Mouse (Mus musculus) E14TG2a.4 (cell line): ENCODE results near the gene D030056L22Rik.

ENCODE experiments used
- CTCF ChIP-seq: conservative IDR thresholded peaks from 2 replicates; pipeline ENCODE4 v1.5.1; 2014; ENCODE audit warnings: low read length
- NANOG ChIP-seq: IDR thresholded peaks from 2 replicates; pipeline ENCODE4 v1.6.1; 2014; ENCODE audit warnings: borderline replicate concordance, low read length, mixed read lengths
- POU5F1 ChIP-seq: IDR thresholded peaks from 2 replicates; pipeline ENCODE4 v1.6.1; 2014; ENCODE audit warnings: low read length, borderline replicate concordance

GRCm38 (mm10) chr19:18758269-18758668, 45.3 kb downstream of the D030056L22Rik start:
- no peak for TF ChIP-seq CTCF
- no peak for TF ChIP-seq POU5F1
- TF ChIP-seq NANOG, result no peak
